Mouse (Mus musculus) B cell, adult 2 months (primary cell): ENCODE results near the gene Olfr1440.

ENCODE experiments used
- DNase-seq, 2 experiments: peaks; one replicate each; pipeline ENCODE4 v3.0.0; 2022

Gene Olfr1440

DNA sequence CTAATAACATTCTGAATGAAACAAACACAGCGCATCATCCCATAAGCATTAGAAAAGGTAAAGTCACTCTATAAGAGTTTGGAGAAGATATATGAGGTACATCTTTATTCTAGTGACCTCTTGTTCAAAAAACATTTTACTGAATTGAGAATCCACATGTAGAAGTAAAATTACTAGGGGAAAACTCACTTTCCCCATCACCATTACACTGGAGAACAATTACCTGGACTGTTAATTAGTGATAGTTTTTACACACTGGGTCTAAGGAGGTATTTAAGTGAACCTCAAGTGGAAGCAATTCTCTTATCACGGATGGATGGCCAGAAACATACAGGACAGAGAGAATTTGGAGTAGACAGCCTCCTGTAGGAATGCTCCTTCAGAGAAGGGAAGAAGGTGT is at the start of gene Olfr1440:
Gene Olfr1440, plus strand, starts transcription at position 301 of the 400 bp plus-strand sequence.
- no peak for DNase-seq

- DNase-seq = no peak
Measured at GRCm38 (mm10) chr19:12373004-12373403, 14.1 kb upstream of the Olfr1440 start.

DNA sequence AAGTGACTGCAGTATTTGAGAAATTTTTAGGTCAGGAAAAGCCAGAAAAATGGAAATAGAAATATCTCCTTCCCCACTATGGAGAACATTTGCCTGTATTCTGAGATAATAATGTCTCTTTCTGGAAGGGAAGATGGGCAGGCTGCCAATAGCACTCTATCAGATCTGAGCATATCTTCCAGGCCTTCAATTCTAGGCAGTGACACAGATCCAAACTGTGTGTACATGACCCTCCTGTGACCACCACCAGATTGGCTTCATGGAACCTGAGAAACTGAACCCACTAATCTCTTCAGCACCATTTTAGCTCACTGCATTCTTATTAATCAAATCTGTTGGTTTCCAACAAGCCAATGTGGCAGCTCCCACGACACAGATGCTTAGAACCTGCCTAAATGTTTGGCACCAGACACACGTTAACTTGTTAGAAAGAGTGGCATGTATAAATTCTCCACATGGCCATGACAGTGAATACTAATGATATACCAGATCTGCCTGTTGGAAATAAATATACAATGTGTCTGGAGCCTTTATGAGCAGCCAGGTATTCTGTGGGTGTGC is 12.5 kb upstream of the Olfr1440 start:
- no peak for DNase-seq

DNA sequence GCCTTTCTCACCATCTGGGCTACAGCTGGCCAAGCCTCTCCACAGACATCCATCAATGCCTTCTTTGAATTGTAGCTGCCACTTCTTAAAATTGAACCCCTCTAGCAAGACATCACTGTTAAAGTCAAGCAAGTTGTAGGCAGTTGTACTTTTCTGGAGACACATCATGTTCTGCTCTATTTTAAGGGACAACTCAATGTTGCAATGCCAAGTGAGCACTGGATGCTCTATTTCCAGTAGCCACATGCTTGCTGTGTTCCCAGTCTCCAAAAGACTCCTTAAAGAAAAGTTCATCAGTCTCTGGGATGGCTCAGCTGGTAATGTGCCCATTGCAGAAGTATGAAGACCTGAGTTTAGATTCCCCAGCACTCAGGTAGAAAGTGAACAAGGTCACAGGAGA is 26.7 kb downstream of the Olfr1440 start:
- DNase-seq = no peak

GRCm38 (mm10) chr19:12417361-12417760 is 30.3 kb downstream of the Olfr1440 start, which contains the start of gene Olfr1441:
Gene Olfr1441, plus strand, starts transcription at chr19:12417433.
- DNase-seq = no peak

- no peak for DNase-seq
Measured at GRCm38 (mm10) chr19:12418312-12418711, 31.2 kb downstream of the Olfr1440 start.

- DNase-seq = no peak
Measured at GRCm38 (mm10) chr19:12420555-12420954, 33.5 kb downstream of the Olfr1440 start.

DNA sequence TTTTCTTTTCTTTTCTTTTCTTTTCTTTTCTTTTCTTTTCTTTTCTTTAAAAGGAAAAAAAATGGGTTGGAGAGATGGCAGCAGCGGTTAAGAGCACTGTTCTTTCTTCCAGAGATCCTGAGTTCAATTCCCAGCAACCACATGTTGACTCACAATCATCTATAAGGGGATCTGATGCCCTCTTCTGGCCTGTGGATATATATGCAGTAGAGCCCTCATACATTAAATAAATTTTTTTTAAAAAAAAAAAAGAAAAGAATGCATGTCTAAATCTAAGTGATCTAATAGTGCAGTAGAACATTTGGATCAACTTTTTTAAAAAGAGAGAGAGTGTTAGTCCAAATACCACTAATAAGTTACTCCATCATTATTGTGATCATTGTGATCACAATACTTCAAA is 34.6 kb downstream of the Olfr1440 start:
- DNase-seq = no peak

GRCm38 (mm10) chr19:12427101-12427500 is 40.0 kb downstream of the Olfr1440 start:
- peak; percentile 46 to 51 for DNase-seq

- no peak for DNase-seq
Measured at GRCm38 (mm10) chr19:12427605-12428004, 40.5 kb downstream of the Olfr1440 start, which contains the start of gene Pfpl. Gene Pfpl, plus strand, starts transcription at chr19:12427905.

DNA sequence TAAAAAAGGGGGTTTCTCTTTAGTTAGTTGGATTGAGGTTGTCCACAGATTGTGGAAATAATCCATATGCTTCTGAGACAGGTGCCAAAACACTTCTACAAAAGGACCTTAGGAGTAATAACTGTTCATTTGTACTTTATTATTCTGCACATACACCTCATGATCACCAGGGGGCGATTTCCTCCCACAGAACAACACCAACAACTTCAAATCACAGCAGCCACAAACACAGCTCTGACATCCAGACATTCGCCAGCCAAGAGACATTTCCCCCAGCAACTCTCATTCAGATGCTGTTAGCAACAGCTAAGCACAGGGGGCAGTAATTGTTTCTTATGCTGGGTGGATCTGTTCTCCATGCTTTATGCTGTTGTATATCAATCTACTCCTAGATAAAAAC is 46.0 kb downstream of the Olfr1440 start:
- DNase-seq = peak; percentile 71 to 72

DNA sequence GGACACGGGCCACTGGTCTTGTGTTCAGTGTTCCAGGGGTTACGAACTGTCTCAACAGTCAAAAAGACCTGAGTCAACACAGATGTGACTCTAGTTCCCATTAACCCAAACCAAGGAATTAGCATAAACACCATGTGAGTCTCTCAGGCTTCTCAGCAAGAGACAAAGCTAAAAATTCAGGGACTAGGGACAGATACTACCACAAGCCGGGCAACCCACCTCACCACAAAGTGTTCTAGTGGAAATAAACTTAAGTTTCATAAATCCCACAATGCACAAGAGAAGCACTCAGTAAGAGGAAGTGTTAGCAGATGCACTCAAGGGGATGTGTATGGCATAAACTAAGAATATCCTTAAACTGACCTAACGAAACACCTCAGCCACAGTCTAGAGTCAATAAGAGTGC is 47.9 kb downstream of the Olfr1440 start:
- peak; percentile 53 to 61 for DNase-seq

DNA sequence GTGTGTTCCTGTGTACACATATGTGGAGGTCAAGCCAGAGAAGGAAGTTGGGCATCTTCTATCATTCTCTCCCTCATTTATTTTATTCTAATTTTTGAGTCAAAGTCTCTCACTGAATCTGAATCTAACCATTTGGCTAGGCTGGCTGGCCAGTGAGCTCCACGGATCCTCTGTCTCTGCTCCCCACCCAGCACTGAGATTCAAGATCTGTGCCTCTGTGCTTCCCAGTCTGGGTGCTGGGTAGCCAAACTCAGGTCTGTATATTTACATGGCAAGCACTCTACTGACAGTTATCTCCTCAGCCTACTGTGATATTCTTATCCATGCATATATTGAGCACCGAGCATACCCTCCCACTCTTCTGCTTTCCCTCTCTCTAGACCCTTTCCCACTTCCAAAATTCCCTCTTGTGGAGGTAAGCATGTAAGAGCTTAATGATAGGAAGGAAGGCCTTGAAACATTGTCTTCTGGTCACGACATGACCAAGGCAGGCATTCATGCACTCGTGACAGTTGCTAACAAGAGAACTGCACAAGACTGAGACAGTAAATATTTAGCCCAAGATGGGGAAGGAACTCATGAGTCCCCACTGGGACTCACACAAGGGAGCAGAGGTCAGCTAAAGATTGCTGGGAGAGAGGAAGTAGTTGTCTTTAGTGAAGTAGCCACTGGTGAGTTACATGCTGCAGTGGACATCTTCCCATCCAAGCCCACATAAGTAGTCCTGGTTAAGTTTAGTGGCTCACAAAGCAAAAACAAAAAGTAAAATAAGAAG is 48.9 kb downstream of the Olfr1440 start:
- DNase-seq = no peak

GRCm38 (mm10) chr19:12439581-12439980 is 52.5 kb downstream of the Olfr1440 start:
- DNase-seq = no peak

- DNase-seq = peak; percentile 37 to 42
Measured at GRCm38 (mm10) chr19:12440103-12440725, 53.1 kb downstream of the Olfr1440 start.

DNA sequence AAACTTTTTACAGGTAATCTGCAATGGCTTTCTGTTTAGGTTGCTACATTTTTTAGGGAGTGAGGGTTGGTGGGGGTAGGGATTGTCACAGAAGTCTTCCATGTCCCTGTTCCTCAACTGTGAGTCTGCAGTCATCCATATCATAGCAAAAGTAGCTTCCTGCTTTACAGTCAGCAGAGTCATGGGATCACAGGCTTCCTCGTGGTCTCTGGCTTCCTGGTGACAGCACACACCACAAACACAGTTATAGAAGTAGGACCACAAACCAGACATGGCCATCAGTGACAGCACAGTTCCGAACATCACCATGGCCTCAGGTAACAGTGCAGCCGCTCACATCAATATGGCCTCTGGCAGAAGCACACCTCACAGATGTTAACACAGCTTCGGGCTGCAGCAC is 55.5 kb downstream of the Olfr1440 start:
- no peak for DNase-seq

GRCm38 (mm10) chr19:12445014-12445413 is 57.9 kb downstream of the Olfr1440 start:
- no peak for DNase-seq
